Mouse (Mus musculus): ENCODE results near the gene C1ql2.
A peak's percentile ranks its signal among the peaks of the same experiment; 100 is the strongest.

The C1ql2 gene

DNA sequence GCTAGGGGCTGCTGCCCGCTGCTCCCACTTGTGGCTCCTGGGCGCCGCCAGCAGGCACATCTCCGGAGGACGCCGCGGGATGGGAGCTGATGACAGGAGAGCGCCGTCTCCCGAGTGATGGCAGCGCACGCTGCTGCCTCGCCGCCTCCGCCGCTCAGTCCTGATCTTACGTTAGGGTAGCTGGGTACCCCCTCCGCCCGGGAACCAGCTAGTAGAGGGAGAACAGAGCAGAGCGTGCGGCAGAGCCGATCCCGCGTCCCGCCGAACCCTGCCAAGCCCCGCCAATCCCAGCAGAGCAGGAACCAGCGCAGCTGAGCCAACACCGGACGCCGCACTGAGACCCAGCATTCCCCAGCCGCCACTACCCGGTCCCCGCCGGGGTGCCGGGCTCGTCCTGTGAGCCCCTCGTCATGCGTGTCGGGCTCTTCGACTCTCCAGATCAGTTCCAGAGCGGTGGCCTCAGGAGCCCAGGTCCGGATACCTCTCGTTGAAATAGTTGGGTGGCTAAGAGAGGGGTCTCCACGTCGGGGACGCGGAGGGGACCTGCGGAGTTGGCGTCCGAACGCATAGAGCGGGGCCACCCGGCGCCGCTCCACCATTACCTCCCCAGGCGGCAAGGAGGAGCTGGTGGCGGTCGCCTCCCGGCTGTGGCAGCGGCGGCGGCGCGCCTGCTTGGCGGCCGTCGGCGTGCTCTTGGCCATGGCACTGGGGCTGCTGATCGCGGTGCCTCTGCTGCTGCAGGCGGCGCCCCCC, at the start of gene C1ql2:
C1ql2 (plus strand) TSS at position 164 of the 753 bp plus-strand sequence.
- DNase-seq (ENCODE audit: low spot score in 2 of 2), result no peak

DNA sequence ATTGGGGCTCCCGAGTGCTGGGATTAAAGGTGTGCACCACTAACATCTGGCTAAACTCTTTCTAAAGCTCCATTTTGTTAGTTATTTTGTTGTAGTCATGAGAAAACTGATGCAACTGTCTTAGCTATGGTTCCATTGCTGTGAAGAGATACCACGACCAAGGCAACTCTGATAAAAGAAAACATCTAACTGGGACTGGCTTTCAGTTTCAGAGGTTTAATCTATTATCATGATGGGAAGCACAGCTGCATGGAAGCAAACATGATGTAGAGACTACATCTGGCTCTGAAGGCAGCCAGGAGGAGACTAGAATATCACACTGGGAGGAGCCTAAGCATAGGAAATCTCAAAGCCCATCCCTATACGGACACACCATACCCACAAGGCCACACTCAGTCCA, 48.7 kb upstream of the C1ql2 start:
- no peak for DNase-seq (ENCODE audit: low spot score in 2 of 2)

DNA sequence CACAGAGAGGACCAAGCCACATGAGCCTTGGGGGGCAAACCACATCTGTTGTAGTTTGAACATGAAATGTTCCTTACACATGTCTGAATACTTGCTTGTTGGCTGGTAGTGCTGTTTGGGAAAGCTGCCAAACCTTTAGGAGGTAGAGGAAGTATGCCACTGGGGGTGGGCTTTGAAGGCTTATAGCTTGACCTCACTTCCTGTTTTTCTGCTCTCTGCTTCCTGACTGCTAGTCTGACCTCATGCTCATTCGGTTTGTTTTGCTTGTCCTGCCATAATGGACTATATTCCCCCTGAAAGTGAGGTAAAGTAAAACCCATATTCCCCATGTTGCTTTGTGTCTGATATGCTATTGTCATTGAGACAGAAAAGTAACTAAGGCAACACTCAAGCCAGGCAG, 46.6 kb upstream of the C1ql2 start:
- DNase-seq (ENCODE audit: low spot score in 2 of 2), result peak in 1 of 2 experiments; percentile 17

DNA sequence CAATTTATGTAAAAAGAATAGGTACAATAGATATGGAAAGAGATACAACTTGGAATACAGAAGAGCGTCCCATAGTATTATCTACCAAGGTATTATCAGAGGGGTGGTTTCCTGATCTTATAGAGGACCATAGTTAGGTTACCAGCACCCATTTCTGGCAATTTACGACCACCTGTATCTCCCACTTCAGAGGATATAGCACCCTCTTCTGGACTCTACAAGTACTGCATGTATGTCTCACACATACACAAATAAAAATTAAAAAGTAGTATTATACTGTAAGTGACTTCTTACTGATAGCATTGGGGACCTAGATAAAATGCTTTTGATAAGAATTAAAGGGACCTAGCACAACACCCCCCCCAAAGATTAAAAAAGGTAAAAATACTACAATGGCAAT, 43.4 kb upstream of the C1ql2 start:
- DNase-seq (ENCODE audit: low spot score in 2 of 2), result no peak

DNA sequence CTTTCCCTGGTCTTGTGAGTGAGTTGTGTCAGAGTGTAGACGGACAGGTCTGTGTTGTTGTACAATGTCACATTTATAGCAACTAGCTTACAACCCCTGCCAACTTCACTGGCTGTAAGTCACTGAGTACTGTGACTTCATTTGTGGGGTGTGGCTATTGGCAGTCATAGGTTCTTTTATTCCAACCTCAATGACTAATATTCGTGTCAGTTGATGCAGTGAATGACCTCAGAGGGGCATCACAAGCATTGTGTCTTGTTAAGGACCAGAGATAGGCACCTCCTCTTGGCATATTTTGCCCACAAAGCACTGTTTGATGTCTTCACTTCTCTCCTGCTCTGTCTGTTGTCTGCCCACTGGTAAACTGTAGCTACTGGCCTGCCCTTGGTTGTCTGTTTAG, 34.6 kb upstream of the C1ql2 start:
- DNase-seq (ENCODE audit: low spot score in 2 of 2), result no peak

DNA sequence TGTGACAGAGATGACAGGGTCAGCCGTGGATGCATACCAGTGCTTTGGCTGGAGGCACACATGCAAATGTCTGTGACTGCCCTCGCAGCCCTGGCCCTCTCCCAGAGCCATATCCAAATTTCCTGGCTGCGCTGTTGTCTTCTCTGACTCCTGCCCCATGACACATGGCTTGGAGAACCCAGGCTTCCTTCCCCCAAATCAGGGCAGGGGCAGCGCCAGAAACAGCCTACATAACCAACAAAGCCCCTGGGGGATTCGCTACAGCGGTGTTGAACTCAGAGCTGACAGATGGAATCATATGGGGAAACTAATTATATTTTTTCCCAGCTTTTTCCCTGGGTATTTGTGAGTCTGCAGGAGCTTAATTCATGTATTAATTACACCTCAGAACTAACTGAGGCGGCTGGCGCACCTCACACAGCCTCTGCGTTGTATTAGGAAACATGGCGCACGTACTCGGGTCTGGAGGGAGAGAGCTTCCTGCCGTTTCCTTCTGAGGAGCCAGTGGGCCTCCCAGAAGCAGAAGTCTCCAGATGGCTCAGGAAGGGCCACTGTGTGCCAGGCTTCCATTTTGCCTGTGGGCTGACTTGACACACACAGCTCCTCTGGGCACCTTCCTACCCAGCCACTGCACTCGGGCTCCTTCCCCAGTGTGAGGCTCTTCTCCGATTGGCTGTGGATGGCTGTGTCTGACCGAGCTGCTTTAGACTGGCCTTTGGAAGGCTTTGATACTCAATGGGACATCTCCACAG, 18.9 kb upstream of the C1ql2 start:
- DNase-seq (ENCODE audit: low spot score in 2 of 2), result no peak

DNA sequence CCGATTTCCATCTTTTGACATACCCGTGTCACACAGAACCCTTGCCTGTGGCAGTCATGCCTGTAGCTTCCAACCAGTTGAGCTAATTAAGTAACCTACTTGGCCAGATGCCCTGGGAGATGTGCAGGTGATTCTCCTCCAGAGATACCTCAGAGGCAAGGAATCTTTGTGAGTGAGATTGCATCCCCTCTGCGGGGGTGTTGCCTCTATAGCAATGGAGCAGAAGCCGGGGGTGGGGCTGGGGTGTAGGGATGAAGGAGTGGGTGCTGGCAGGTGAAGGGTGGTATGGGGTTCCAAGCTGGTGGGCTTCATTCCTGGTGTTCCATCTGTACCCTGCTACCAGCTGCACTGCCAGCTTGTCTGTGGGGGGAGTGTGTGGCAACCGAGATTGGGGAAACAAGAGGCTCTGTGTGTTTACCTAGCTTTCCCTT, 17.2 kb upstream of the C1ql2 start:
- DNase-seq (ENCODE audit: low spot score in 2 of 2), result no peak

DNA sequence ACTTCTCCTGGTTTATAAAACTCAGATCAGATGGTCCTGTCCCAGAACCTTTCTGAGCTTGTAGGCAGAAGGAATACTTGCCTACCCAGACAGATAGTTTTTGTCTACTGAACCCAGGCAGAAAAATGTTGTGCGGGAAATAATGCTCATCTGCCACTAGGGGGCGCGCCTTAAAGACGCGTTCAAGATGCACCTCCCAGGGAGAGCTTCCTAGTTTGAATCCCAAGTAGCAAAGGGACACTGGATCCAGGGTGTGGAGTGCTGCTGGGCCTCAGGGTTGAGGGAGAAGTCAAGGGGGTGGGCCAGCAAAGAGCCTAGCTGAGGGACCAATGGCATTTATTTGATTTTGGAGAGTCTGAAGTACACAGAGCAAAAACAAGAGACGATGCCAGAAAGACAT, 12.7 kb upstream of the C1ql2 start:
- peak; percentile 23 to 61 for DNase-seq (ENCODE audit: low spot score in 2 of 2)

DNA sequence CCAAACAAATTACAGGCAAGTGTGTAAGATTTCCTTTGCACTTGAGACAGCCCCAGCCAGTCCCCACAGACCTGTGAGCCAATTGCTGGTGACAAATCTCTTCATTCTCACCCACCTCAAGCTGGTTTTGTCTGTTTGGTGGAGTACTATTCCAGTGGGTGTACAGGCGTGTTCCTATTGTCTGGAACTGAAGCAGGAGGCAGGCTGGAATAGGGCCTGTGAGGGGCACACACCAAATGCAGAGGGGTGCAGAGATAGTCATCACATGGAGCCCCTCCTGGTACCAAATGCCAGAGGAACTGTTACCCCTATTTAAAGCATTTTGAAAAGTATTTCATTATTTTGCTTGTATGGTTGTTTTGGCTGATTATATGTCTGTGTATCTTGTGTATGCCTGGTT, 12.2 kb upstream of the C1ql2 start:
- DNase-seq (ENCODE audit: low spot score in 2 of 2), result no peak

DNA sequence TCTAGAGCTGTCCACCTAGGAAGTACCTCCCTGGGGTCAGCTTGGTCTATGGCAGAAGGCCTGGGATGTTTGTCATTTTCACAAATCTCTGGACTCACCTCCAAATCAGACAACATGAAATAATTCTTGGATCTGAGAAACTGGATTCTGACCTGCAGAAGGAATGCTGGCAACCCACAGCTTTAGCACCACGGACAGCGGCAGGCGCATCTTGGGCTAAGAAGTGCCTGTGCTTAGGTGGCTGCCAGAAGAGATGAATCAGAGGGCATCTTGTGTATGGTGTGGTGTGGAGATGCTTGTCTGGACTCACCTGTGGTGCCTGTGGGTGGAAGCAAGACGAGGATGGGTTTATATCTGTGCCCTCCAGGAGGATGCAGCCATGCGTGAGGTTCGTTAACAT, 8.5 kb upstream of the C1ql2 start:
- DNase-seq (ENCODE audit: low spot score in 2 of 2), result peak in 1 of 2 experiments; percentile 55

DNA sequence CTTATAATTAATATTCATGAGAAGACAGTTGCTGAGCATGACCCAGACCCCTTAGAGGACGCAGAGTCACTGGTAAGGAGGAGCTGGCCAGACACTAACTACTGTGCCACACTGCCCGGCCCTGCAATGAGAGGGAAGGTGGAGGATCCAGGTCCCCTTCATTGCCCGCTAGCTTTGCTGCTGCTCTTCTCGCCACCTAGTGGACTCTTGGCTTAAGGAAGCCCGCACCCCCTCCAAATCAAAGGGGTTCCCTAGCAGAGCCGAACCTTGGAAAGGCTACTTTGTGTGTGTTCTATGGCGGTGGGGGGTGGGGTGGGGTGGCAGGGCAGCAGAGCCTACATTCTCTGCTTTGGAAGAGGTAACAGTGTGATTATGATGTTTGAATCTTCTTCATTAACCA, 2.4 kb upstream of the C1ql2 start:
- peak in 1 of 2 experiments; percentile 38 for DNase-seq (ENCODE audit: low spot score in 2 of 2)

DNA sequence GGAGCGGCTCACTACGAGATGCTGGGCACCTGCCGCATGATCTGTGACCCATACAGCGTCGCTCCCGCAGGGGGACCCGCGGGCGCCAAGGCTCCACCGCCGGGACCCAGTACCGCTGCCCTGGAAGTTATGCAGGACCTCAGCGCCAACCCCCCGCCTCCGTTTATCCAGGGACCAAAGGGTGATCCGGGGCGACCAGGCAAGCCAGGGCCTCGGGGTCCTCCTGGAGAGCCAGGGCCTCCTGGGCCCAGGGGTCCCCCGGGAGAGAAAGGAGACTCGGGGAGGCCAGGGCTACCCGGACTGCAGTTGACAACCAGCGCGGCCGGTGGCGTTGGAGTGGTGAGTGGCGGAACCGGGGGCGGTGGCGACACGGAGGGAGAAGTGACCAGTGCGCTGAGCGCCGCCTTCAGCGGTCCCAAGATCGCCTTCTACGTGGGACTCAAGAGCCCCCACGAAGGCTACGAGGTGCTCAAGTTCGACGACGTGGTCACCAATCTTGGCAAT, 842 bp downstream of the C1ql2 start:
- DNase-seq (ENCODE audit: low spot score in 2 of 2), result no peak

DNA sequence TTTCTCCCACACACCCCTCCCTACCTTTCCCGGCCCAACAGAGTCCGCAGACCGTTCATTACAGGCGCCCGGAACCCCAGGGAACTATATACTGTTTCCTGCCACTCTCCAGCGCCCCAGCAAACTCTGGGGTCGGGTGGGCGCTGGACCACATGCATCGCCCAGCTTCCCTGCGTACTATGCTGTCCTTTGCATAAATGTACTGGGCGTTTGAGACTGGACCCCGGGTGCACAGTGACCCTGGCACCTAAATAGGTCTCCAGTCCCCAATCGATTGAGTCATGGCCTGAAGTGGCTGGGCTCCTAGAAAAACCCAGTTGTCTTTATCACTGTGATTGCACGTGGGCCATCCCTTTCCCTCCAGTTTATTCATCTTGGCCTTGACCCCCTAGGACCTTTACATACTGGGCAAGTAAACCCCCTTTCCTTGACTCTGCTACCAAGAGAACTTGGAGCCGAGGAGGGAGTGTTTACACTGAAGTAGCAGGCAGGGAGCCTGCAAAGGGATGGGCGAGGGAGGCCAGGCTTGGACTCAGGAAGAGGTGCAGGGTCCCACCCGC, 1.5 kb downstream of the C1ql2 start:
- DNase-seq (ENCODE audit: low spot score in 2 of 2), result no peak

DNA sequence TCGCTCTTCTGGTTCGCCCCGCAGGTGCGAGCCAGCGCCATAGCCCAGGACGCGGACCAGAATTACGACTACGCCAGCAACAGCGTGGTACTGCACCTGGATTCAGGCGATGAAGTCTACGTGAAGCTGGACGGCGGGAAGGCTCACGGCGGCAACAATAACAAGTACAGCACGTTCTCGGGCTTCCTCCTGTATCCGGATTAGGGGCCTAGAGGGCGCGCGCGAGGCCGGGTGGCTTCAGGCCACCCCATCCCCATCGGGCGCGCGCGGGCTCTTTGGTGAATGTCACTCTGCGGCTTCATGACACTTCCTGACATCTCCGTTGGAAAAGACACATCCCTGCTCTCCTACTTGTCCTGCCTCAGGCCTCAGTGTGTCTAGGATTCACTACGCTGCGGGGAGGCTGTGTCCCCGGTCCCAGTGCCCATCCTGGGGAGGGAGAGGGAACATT, 2.0 kb downstream of the C1ql2 start:
- DNase-seq (ENCODE audit: low spot score in 2 of 2), result peak in 1 of 2 experiments; percentile 75

DNA sequence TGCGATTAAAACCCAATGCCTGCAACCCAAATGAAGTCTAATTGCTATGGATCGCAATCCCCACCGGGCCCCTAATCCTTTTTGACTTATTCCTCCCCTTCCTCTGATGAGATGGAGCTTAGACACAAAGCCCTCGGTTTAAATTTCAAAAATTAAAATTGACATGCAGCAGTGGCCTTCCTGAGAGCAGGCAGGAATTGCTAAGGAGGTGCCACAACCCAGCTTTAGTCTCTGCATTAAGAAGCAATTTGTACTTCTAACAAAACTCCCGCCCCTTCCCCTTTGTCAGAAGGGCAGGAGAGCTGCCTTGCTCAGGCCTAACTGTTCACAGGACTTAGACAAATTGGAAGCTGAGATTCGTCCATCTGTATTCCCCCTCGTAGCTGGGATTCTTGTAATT, 4.6 kb downstream of the C1ql2 start:
- no peak for DNase-seq (ENCODE audit: low spot score in 2 of 2)

DNA sequence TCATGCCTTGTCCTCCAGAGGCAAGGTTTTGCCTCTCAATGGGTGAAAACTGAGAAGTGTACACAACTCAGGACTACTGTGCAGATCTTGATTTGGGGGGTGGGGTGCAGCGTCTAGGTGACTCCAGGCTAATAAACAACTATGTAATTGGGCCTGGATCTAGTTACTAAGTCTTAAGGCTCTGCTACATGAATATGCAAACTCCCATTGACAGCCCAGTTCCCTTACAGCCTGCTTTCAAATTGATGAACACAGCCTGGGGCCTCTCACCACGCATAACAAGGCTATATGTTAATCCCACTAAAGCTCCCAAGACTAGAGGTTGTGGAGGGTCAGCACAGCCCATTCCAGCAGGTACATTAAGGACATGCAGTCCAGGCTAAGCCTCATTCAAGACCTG, 14.0 kb downstream of the C1ql2 start:
- DNase-seq (ENCODE audit: low spot score in 2 of 2), result no peak

DNA sequence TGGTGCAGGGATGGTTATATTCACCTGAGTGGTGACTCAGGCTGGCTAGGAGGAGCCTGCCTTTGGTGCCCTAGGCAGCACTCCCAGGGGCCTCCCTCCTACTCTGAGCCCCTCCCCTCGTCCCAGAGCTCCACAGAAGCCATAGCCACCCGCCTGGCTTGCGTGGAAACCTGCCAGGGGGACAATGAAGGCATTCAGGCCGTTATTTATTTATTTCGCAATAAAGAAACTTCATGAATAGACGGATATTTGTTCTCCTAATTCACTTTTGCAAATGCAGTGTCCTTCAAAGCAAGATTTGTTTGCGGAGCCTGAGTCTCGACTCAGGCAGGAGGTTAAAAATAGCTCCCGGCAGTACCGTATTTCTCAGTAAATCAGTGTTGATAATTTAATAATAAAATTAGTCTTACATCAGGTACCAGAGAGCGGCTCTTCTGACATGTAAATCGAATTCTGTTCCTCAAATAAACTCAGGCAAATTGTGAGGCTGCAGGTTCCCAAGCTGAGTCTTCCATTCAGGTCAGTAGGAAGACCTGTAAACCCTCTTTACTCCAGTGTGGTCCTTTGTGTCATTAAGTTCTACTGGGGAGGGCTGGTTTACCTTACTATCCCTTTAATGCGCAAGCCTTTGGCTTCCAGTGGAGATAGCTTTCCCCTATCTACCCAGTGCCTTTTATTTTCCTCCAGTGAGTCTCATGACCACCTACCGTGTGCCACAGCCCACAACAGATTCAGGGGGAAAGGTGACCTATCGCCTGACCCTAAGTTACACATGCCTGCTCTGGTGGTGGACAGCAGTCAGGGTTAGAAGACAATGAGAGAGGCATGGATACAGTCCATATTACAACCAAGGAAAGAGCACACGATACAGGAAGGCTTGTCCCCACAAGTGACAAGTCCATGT, 17.2 kb downstream of the C1ql2 start:
- no peak for DNase-seq (ENCODE audit: low spot score in 2 of 2)

DNA sequence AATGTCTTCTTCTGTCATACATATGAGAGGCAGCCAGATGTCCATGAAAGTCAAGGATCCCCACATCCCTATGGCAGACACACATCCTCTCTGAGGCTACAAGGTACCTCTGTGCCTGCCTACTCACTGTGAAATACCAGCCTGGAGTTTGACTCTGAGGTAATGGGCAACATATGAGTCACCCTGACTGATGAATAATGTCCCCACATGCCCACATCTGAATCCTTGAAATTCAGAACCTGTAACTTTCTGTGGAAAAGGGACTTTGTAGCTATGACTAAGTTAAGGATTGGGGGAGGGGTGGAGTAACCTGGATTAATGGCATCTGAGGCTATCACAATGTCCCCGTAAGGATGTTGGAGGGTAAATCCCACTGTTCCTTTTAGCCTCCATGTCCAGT, 23.3 kb downstream of the C1ql2 start:
- DNase-seq (ENCODE audit: low spot score in 2 of 2), result no peak

DNA sequence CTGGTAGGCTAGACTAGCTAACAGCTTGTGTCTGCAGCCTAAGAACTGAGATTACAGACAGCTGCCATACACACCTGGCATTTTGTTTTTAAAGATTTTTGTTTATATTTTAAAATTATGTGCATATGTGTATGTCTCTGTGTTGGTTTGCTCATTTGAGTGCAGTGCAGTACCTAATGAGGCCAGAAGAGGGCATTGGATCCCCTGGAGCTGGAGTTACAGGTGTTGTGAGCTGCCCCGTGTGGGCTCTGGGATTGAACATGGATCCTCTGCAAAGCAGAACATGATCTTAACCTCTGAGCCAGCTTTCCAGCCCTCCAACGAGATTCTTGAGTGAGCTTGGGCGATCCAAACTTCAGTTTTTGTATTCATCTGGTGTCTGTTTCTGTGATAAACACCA, 27.8 kb downstream of the C1ql2 start:
- no peak for DNase-seq (ENCODE audit: low spot score in 2 of 2)

DNA sequence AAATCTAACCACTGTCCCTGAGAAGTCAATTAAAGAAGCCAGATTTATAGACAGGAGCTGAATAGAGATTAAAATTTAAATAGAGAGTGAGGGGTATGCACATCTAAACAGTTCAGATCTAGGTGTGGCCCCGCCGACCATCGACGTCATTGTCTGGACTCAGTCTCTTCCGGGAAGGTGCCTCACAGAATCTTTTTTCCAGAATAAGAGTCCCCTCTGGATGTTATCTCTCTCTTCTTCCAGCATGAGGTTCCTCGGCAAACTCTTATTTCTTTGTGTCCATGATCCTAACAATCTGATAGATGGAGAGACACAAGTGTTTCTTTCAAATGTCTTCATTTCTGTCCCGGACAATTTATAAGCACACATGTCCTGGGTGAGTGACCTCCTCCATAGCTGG, 33.7 kb downstream of the C1ql2 start:
- no peak for DNase-seq (ENCODE audit: low spot score in 2 of 2)

DNA sequence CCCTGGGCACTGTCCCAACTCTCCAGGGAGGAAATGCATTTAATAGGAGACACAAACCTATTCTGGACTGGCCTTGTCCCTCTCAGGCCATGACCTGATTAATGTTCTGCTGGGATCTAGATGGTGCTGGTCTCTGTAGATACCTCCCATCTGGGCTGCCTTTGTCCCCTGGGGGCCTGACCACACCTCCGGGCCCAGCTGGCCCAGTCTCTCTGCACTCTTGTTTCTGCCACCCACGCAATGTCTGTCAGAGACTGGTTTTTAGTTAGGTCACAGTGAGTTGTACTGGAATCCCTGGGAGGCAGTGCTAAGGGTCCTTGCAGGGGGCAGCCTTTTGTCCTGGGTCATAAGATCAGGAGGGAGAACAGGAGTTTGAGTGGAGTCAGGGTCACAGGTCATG, 34.5 kb downstream of the C1ql2 start:
- peak in 1 of 2 experiments; percentile 31 for DNase-seq (ENCODE audit: low spot score in 2 of 2)
